Mouse (Mus musculus) CH12.LX (cell line): ENCODE data around the gene Pheta1. TPM values are rescaled to one million over a fixed set of nuclear protein-coding genes. Genes with fewer than 3 reads are reported as not detected.

Experiments used
- DNase-seq: peaks from one replicate; pipeline ENCODE4 v3.0.0-alpha.2; 2013; ENCODE audit errors: extremely low read depth
- H3K27ac ChIP-seq: 2 replicates; pipeline ENCODE4 v1.5.1; 2012; ENCODE audit warnings: low read depth, mild to moderate bottlenecking, control low read depth, moderate library complexity; ENCODE audit not compliant: insufficient read depth
- H3K27me3 ChIP-seq: replicated peaks from 2 replicates; pipeline ENCODE3; 2012; ENCODE audit warnings: inconsistent platforms
- H3K36me3 ChIP-seq, 2 experiments: replicated peaks in 1 of 2; 2 replicates each; pipeline versions ENCODE3 to v1.6.1; 2012; ENCODE audit warnings: inconsistent platforms in 1 of 2, low read length in 1 of 2, mild to moderate bottlenecking in 1 of 2, mixed read lengths in 1 of 2, moderate library complexity in 1 of 2; ENCODE audit not compliant: control insufficient read depth in 1 of 2, insufficient read depth in 1 of 2
- H3K4me1 ChIP-seq, 2 experiments: 2 replicates each; pipeline ENCODE4 v1.6.1; 2012; ENCODE audit warnings: inconsistent platforms in 1 of 2, moderate library complexity in 1 of 2; ENCODE audit not compliant: insufficient read depth in 2 of 2, control insufficient read depth in 1 of 2
- H3K4me2 ChIP-seq: 2 replicates; pipeline ENCODE4 v1.6.1; 2012; ENCODE audit warnings: low read depth, mild to moderate bottlenecking, control low read depth; ENCODE audit not compliant: poor library complexity, insufficient read depth, severe bottlenecking
- H3K4me3 ChIP-seq, 3 experiments: fragments of 150-350 bp in 1 of 3; sonication (generic) in 1 of 3; replicated peaks in 1 of 3; 2 replicates each; pipeline versions ENCODE3 to v1.5.1; 2011 to 2012; ENCODE audit warnings: low read depth in 2 of 3, low read length in 2 of 3, mild to moderate bottlenecking in 2 of 3, moderate library complexity in 2 of 3, control low read depth in 1 of 3, improper control_type of control experiment in 1 of 3, inconsistent platforms in 1 of 3, mixed read lengths in 1 of 3; ENCODE audit not compliant: poor library complexity in 1 of 3
- H3K79me2 ChIP-seq: replicated peaks from 2 replicates; pipeline ENCODE4 v1.6.1; 2012; ENCODE audit warnings: mild to moderate bottlenecking, moderate library complexity; ENCODE audit not compliant: control insufficient read depth, poor library complexity, insufficient read depth, severe bottlenecking; ENCODE audit errors: extremely low read depth
- H3K9ac ChIP-seq: 2 replicates; pipeline ENCODE4 v1.6.1; 2012; ENCODE audit warnings: low read depth, mild to moderate bottlenecking, control low read depth, moderate library complexity; ENCODE audit not compliant: insufficient read depth
- H3K9me3 ChIP-seq: replicated peaks from 2 replicates; pipeline ENCODE3; 2012; ENCODE audit warnings: low read length, inconsistent platforms, mixed read lengths
- BHLHE40 ChIP-seq: IDR thresholded peaks from 2 replicates; pipeline ENCODE4 v1.6.1; 2011; ENCODE audit warnings: mild to moderate bottlenecking, low read depth, low read length, improper control_type of control experiment
- CHD1 ChIP-seq: IDR thresholded peaks from 2 replicates; pipeline ENCODE4 v1.6.1; 2012; ENCODE audit warnings: low read depth, low read length, improper control_type of control experiment, inconsistent platforms
- CHD2 ChIP-seq: IDR thresholded peaks from 2 replicates; pipeline ENCODE4 v1.6.1; 2011; ENCODE audit warnings: low read length, improper control_type of control experiment
- CTCF ChIP-seq, 2 experiments: IDR thresholded peaks in 1 of 2; conservative IDR thresholded peaks in 1 of 2; 2 replicates each; pipeline ENCODE4 v1.5.1; 2011 to 2012; ENCODE audit warnings: low read depth in 2 of 2, low read length in 2 of 2, improper control_type of control experiment in 1 of 2, inconsistent platforms in 1 of 2, mild to moderate bottlenecking in 1 of 2, moderate library complexity in 1 of 2
- ELF1 ChIP-seq: IDR thresholded peaks from 2 replicates; pipeline ENCODE4 v1.6.1; 2014; ENCODE audit warnings: low read depth, mild to moderate bottlenecking, inconsistent platforms, low read length, improper control_type of control experiment
- EP300 ChIP-seq: IDR thresholded peaks from 2 replicates; pipeline ENCODE4 v1.6.1; 2011; ENCODE audit warnings: low read length, improper control_type of control experiment
- ETS1 ChIP-seq: conservative IDR thresholded peaks from 2 replicates; pipeline ENCODE4 v1.6.1; 2012; ENCODE audit warnings: low read depth, mild to moderate bottlenecking, inconsistent platforms, low read length, improper control_type of control experiment, moderate library complexity
- HCFC1 ChIP-seq: IDR thresholded peaks from 2 replicates; pipeline ENCODE4 v1.6.1; 2012; ENCODE audit warnings: low read depth, mild to moderate bottlenecking, inconsistent platforms, low read length, improper control_type of control experiment
- IRF4 ChIP-seq: IDR thresholded peaks from 2 replicates; pipeline ENCODE4 v1.6.1; 2014; ENCODE audit warnings: low read depth, mild to moderate bottlenecking, inconsistent platforms, low read length, improper control_type of control experiment
- JUN ChIP-seq: IDR thresholded peaks from 2 replicates; pipeline ENCODE4 v1.6.1; 2011; ENCODE audit warnings: low read depth, mild to moderate bottlenecking, low read length, improper control_type of control experiment, moderate library complexity; ENCODE audit not compliant: insufficient read depth
- JUND ChIP-seq: conservative IDR thresholded peaks from 2 replicates; pipeline ENCODE4 v1.6.1; 2011; ENCODE audit warnings: low read depth, low read length, improper control_type of control experiment
- KAT2A ChIP-seq: IDR thresholded peaks from 2 replicates; pipeline ENCODE4 v1.6.1; 2012; ENCODE audit warnings: low read length, improper control_type of control experiment, inconsistent platforms; ENCODE audit not compliant: insufficient replicate concordance
- MAZ ChIP-seq: IDR thresholded peaks from 2 replicates; pipeline ENCODE4 v1.6.1; 2012; ENCODE audit warnings: low read depth, mild to moderate bottlenecking, inconsistent platforms, low read length, improper control_type of control experiment, moderate library complexity
- MXI1 ChIP-seq: IDR thresholded peaks from 2 replicates; pipeline ENCODE4 v1.6.1; 2011; ENCODE audit warnings: mild to moderate bottlenecking, low read depth, low read length, improper control_type of control experiment
- MYC ChIP-seq: IDR thresholded peaks from 2 replicates; pipeline ENCODE4 v1.6.1; 2011; ENCODE audit warnings: low read depth, mild to moderate bottlenecking, improper control_type of control experiment, low read length
- NELFE ChIP-seq: IDR thresholded peaks from 2 replicates; pipeline ENCODE4 v1.6.1; 2011; ENCODE audit warnings: low read depth, low read length, improper control_type of control experiment
- PAX5 ChIP-seq: IDR thresholded peaks from 2 replicates; pipeline ENCODE4 v1.6.1; 2012; ENCODE audit warnings: low read length, inconsistent platforms, mixed read lengths
- POLR2A ChIP-seq: IDR thresholded peaks from 2 replicates; pipeline ENCODE4 v1.6.1; 2011; ENCODE audit warnings: low read depth, mild to moderate bottlenecking, improper control_type of control experiment, low read length
- POLR2AphosphoS2 ChIP-seq: IDR thresholded peaks from 2 replicates; pipeline ENCODE4 v1.6.1; 2011; ENCODE audit warnings: low read depth, low read length, improper control_type of control experiment
- RCOR1 ChIP-seq: conservative IDR thresholded peaks from 2 replicates; pipeline ENCODE4 v1.6.1; 2012; ENCODE audit warnings: low read depth, mild to moderate bottlenecking, inconsistent platforms, low read length, improper control_type of control experiment
- SIN3A ChIP-seq: IDR thresholded peaks from 2 replicates; pipeline ENCODE4 v1.6.1; 2012; ENCODE audit warnings: low read length, improper control_type of control experiment, inconsistent platforms
- UBTF ChIP-seq: IDR thresholded peaks from 2 replicates; pipeline ENCODE4 v1.6.1; 2012; ENCODE audit warnings: low read depth, mild to moderate bottlenecking, inconsistent platforms, low read length, improper control_type of control experiment, moderate library complexity
- ZMIZ1 ChIP-seq: IDR thresholded peaks from 2 replicates; pipeline ENCODE4 v1.6.1; 2012; ENCODE audit warnings: low read depth, mild to moderate bottlenecking, inconsistent platforms, low read length, improper control_type of control experiment
- ZNF384 ChIP-seq: IDR thresholded peaks from 2 replicates; pipeline ENCODE4 v1.6.1; 2012; ENCODE audit warnings: low read depth, low read length, improper control_type of control experiment, inconsistent platforms
- dilution Hi-C: fragments of 300-500 bp; cut with MboI; formaldehyde crosslinking; loops from 2 replicates; pipeline ENCODE4 v1.14.3; 2020; ENCODE audit warnings: low sequenced_read_pairs; ENCODE audit not compliant: extremely low pct_unique_long_range_greater_than_20kb, extremely low pct_ligation_motif_present
- in situ Hi-C: fragments of 300-500 bp; cut with MboI; formaldehyde crosslinking; loops from 3 replicates; pipeline ENCODE4 v1.14.3; 2019; ENCODE audit warnings: low sequenced_read_pairs, low pct_ligation_motif_present, low pct_unique_long_range_greater_than_20kb, mixed read lengths
- polyA plus RNA-seq: library from polyadenylated mRNA; unstranded; fragments of >175 nt; gene quantifications from 2 replicates; pipeline ENCODE4 v1.2.1, GENCODE M21; 2012; ENCODE audit warnings: low read depth; ENCODE audit not compliant: insufficient read length
- total RNA-seq, 2 experiments: library from RNA; depleted of rRNA; stranded (reverse); fragments of 300-350 nt in 1 of 2; fragments of >200 nt in 1 of 2; gene quantifications; 2 replicates each; pipeline ENCODE4 v1.2.3; 2012 to 2014

Gene Pheta1
- total and polyA plus RNA-seq, 3 experiments: 1.4 to 4.5 (median 2.0) TPM

GRCm38 (mm10) chr5:121837441-121838340 is 11.1 kb upstream of the Pheta1 start, which contains the start of gene Sh2b3:
TSS of gene Sh2b3 (minus strand) at chr5:121837646.
- H3K4me2 ChIP-seq: peak within 1 kb of the TSS; percentile 82
- DNase-seq: peak; percentile 78
- in situ Hi-C loops: no loop called here
- peaks cover 11 to 30% of the 10 kb centered on the region in 2 experiments for H3K4me1 ChIP-seq
- H3K9me3 ChIP-seq: peaks cover 8% of the 10 kb centered on the region
- no peaks in the 10 kb centered on the region for H3K27me3 ChIP-seq
- H3K36me3 ChIP-seq: peaks cover 0 to 1% of the 10 kb centered on the region in 2 experiments
- TF ChIP-seq POLR2A (peak; percentile 65), CTCF (conservative IDR thresholded peaks at IDR 0.05 in 1 of 2, IDR thresholded peaks at IDR 0.05 in 1 of 2; ENCODE audit: low read depth in 2 of 2, low read length in 2 of 2) (no peak), MYC (peak; percentile 63; the same call in 1 of the 2 replicates), CHD2 (peak; percentile 87), BHLHE40 (peak; percentile 78), MXI1 (peak; percentile 90), EP300 (peak; percentile 51; the same call in 1 of the 2 replicates), SIN3A (peak; percentile 87), HCFC1 (0 out of 2 replicates have a peak, but pooled peaks have one; percentile 34), JUND (no peak), PAX5 (no peak), UBTF (no peak), POLR2AphosphoS2 (0 out of 2 replicates have a peak, but pooled peaks have one; percentile 23), RCOR1 (peak; percentile 70), MAZ (peak; percentile 80), NELFE (peak; percentile 44), KAT2A (no peak), ZMIZ1 (0 out of 2 replicates have a peak, but pooled peaks have one; percentile 19), ETS1 (peak; percentile 72; the same call in 1 of the 2 replicates), CHD1 (peak; percentile 84; the same call in 1 of the 2 replicates), ZNF384 (peak; percentile 55), JUN (peak; percentile 8; the same call in 1 of the 2 replicates), ELF1 (0 out of 2 replicates have a peak, but pooled peaks have one; percentile 21), IRF4 (peak; percentile 51)
- peaks cover 29% of the 10 kb centered on the region for H3K79me2 ChIP-seq
- dilution Hi-C loops: no loop called here
- peak within 1 kb of the TSS; percentile 92 for H3K9ac ChIP-seq
- H3K27ac ChIP-seq: peak within 1 kb of the TSS; percentile 94
- peak within 1 kb of the TSS; percentile 61 to 86 (median 78) for H3K4me3 ChIP-seq
